Mouse (Mus musculus): ENCODE data around the gene Vcpkmt.
"Not testable (repeated sequence)": the region's sequence is repeated elsewhere in the genome, so short reads cannot be mapped to it uniquely, and the experiment has no call there.

Vcpkmt gene

DNA sequence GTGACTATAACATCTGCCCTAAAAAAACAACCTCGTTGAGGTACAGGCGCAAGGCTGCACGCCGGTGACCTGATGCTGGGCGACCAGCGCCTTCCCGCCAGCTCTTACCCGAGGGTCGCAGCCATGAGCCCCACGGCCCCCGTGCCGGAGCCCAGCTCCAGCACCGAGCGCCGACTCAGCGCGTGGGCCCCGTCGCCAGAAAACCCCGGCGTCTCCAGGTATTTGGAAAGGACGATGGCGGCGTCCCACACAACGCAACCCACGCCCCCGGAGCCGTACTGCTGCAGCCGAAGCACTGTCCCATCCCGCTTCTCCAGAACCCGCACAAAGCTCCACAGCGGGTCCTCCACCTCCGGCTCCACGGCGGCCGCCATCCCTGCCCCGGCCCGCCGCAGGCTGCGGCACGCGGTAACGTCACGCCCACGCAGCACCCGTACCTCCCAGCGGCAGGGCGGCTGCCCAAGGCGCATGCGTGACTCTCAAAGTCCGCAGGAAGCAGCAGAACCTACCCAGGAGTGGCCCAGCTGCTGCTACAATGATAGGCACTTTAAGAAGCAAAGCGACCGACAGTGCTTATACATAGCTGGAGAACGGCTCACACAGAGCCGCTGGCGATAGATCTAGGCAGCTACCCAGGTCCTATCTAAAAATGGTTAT is at the start of gene Vcpkmt:
Vcpkmt (minus strand) TSS at position 416 of the 657 bp plus-strand sequence.
- peak; percentile 70 for DNase-seq (ENCODE audit: low spot score)

DNA sequence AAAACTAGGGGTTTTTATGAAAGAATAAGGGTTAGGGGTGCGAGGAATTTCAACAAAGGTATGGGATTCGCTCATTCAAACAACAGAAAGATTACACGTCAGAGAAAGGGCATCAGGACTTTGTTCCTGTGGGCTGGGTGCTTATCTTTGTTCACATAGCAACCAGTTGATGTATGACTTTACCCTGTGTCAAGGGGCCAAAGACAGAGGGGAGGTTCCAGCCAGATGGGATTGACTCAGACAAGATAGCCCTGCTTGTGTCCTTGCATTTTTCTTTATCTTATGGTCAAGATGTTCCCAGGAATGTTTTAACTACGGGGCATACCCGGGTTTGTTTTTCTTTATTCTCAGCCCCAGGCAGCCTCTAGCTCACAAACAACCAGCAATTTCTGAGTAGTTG is 35.8 kb upstream of the Vcpkmt start:
- DNase-seq (ENCODE audit: low spot score) = not testable (repeated sequence)

DNA sequence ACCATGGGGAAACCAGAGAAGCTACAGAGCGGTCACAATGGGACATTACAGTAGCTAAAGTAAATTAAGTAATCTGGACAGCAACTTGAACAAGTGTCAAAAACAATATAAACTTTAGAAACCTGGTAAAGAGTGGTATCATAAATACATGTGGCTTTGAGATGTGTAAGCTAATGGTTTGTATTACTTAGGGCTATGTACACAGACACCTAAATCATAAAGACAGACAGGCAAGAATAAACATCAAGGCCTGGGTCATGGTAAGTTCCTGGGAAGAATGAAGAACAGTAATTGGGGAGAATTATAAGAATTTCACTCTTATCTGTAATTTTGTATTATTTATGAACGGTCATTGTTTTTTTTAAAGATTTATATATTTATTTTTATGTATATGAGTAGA is 21.5 kb upstream of the Vcpkmt start:
- DNase-seq (ENCODE audit: low spot score) = no peak

DNA sequence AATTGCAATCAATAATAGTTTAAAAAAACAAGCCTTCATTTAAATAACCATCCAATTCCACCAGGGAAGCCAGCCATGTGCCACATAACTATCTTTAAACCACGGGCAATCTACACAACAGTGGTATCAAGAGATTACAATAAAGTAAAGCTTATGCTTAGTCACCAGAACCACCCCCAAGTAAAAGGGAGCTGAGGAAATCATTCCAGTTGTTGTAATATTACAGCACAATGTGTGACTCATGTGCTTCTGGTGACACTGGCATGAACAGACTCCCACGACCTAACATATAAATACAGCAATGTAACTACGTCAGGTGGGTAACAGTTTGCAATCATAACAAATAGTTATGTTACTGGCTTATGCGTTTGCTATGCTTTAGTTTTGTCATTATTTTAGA is 14.6 kb upstream of the Vcpkmt start:
- DNase-seq (ENCODE audit: low spot score) = no peak

DNA sequence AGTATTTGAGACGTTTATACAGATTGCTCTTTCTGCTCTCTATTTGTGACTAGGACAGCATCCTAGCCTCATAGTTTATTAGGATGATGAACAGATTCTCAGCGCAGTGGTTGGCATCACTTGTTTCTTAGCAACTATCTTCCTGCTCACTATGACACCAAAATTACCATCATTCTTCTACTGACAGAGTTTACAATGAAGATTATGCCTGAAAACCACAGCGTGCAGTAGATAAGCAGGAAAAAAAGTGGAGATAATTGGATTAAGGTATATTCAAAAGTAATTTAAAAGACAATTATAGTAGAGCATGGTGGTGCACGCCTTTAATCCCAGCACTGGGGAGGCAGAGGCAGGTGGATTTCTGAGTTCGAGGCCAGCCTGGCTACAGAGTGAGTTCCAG is 10.3 kb upstream of the Vcpkmt start:
- no peak for DNase-seq (ENCODE audit: low spot score)

DNA sequence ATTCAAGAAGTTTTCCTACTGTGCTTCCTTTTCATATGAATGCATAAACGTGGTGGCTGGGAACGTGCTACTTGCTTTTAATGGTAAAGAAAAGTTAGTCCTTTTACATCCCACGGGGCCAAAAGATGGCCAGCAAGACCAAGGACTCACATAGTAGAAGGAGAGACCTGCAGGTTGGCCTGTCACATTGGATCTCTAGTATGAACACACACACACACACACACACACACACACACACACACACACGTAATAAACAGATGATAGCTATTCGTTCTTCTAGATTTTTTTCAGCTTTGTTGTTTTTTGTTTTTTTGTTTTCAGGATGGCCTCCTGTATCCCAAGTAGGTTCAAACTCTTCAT is 422 bp upstream of the Vcpkmt start:
- DNase-seq (ENCODE audit: low spot score) = no peak

DNA sequence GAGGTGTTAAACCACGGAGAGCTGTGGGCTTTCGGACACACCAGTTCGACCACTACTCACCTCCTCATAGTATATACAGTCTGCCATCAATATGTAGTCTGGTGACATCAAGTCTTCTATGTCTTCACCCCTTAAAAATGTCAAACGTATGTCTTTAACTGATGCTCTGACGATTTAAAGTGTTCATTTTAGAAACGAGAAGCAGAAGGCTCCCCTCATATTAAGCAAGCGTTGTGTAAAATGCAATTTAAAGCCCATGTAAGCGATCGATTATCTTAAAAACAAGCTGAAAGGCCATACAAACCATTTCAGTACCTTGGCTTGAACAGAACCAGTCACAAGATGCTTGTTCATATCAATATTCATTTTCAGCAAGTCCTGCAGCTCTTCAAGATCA is 614 bp downstream of the Vcpkmt start:
- no peak for DNase-seq (ENCODE audit: low spot score)

DNA sequence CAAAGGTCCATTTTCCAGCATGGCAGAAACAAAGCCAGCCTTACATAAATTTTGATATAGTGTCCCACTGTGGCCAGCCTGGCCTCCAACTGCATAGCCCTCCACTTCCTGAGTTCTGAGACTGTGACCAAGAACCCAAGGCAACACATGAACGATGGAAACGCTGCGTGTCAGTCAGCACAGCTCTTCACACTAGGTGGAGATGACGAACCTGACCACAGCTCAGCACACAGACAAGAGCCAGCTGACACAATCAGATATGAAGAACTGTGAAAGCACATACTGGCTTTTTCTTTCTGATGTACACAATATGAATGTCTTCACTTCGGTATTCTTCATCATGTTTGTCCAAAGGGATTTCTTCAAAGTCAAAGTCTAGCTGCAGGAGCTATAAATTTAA is 3.2 kb downstream of the Vcpkmt start:
- DNase-seq (ENCODE audit: low spot score) = no peak

DNA sequence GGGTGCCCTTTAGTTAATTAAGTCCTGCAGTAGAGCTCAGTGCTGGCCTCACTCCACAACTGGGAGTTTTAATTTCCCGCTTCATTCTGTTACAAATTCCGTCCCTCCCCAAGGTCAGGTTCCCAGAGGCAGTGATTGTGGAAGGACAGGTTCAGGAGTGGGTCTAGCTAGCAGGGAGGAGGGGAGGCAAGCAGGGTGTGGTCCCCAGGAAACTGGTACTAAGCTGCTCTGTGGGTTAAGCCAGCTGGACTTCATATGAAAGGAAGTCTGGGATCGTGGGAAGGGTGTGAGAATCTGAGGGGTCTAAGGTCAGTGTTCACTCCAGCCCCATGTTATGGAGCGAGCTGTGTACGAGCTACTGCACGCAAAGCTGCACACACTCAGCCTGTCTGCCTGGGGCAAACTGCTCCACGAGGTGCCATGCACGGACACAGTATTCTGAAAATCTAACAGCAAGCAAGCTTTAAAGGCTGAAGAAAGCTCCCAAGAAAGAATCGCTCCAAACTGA is 6.7 kb downstream of the Vcpkmt start:
- no peak for DNase-seq (ENCODE audit: low spot score)

DNA sequence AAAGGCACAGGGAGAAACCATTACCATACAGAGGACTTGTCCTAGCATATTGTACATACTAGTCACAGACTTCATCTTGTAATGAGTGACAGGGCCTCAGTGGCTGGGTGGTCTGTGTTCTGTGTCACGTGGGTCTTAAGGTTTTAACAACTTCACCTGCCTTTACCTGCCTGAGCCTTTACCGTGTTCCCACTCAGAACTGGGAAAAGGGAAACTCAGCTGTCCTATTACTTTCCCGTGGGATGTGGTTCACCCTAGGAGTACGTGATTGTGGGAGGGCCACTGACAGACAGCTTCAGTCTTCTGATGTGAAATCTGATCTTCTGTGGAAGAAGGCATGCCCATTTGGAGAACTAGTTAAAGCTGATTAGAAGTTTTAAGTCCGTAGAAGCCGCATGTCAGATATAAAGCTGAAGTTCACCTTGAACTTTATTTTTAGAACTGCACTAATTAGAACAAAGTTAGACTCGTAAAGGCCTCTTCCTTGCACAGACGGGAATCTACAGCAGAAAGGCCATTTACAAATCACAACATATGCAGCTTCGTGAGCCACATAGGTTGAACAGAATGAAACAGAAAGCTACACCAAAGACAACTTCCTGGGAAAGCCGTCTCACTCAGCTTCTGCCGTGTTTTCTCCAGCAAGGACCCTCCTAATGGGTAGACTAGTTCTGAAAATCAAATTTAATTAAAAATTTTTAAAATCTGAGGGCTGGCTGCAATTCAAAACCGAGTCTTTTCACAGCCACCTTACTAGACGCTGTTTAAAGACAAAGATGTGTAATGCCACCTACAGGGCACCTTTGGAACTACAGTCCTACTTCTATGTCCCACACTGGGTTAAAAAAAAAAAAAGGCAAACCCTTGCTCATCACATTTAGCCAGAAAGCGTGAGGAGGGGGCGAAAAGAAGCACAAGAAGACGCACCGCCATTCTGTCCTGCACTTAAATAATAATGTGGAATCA is 8.6 kb downstream of the Vcpkmt start:
- DNase-seq (ENCODE audit: low spot score) = peak; percentile 77

DNA sequence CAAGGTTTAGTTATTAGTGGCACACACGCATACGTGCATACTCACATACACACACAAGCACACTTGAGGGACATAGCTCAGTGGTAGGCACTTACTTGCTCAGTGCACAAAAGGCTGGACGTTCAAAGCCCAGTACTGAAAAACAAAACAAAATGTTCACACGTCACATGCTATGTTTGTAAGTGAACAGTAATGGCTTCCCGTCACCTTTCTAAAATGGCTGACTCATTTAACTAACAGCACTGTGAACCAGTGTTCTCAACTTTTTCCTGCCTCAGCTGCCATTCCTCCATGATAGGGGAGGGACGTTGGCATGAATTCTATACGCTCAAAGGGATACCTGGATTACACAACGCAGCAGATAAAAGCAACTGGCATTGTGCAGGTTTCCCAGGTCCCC is 9.6 kb downstream of the Vcpkmt start:
- DNase-seq (ENCODE audit: low spot score) = no peak

DNA sequence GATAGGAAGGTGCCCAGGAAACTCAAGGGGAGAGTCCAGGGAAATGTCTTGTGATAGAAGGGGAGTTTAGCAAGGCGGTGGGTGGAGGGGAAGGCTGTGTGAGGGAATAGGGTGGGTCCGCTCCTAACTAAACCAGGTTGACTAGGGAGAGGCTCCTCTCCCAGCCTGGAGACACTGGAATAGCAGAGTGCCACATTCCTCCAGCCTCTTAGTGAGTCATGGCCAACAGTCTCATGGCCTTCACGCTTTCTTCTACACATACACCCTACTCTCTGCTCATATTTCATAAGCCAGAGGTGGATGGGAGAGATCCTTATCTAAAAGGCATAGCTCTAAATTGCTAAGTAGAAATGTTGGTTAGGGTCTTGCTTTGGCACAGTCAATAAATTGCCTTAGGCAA is 12.9 kb downstream of the Vcpkmt start:
- DNase-seq (ENCODE audit: low spot score) = no peak

DNA sequence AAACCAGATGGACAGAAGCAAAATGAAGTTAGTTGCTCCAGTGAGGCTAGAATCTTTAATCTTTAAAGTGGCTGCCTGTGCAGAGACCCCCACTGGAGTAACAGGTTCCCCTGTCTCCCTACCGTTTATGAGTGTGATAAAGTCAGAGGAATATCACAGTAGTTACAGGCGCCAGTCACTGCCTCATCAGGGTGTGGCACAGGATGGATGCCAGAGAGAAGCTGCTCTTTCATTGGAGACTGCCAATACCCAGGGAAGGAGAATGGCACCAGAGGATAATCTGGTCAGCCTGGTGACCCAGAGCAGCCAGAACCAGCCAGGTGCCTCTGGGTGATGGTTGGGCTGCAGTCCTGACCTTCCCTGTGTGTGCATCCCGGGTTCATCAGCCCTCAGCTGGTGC is 14.6 kb downstream of the Vcpkmt start:
- no peak for DNase-seq (ENCODE audit: low spot score)

DNA sequence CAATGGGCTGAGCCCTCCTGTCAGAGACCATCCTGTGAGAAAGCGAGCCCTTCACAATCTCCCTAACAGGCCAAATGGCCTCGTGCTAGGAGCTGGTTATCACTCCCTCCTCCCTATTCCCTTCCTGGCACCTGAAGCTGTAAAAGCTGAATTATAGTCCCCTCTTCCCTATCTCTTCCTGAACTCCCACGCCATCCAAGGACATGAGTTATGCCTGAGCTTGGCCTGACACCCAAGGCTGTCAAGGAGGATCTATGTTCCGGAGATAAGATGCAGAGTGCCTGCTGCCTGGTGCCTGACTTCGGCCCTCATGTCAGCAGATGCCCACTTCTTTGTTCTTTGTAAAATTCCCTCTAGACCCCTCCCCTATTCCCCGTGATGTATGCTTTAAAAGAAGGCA is 21.8 kb downstream of the Vcpkmt start:
- DNase-seq (ENCODE audit: low spot score) = not testable (repeated sequence)

DNA sequence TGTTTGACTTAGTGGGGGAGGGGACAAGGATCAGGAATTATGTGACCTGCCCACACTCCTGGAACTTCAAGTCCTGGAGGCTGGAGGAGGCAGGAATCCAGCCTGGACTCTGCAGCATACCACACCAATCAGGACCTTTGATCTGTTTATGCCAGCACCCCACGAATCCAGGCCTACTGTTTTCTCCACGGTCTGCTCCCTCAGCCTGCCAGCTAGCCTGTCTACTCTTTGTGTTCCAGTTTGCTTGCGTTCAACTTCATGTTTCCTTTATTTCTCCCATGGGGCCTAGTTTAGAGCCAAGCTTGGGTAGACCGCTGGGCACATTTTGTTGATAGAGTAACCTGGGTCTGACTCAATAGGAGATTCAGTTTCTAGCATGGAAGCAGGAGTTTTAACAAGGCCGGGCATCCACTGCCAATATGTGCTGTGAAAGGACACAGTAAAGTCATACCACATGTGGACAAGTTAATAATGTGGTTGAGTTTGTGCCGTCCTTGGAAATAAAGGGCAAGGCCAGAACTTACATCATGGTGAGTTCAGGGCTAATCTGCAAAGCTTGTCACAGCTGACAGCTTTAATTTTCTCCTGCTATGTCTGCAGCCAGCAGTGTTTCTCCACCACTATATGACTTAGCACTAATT is 26.5 kb downstream of the Vcpkmt start:
- DNase-seq (ENCODE audit: low spot score) = no peak

DNA sequence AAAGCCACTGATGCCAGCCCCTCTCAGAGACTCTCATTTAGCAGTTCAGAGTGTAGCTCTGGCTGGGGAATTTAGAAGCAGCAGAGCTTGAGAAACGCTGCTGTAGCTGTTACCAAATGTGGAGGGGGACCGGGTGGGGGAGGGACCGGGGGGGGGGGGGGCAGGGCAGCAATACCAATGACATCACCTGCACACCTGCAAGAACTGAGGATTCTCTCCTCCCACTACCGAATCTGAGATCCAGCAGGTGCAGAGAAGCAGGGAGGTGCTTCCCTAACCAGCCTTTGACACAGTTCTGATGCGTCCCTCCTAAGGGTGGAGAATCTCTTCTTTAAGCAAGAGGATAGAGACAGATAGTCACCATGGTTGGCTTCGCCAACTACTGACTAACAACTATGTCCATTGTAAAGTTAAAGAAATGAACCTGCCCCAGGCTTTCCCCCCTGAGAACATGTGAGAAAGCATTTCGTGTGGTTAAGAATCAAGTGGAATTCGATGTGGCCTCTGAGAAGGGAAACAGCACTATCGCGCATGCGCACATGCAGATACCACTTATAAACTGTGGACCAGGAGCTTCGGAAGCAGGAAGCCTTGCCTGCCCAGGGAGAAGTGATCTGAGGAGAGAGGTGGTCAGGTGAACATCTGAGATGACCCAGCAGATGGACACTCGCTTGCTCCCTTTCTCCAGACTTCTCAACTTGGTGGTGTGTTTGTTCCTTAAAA is 37.2 kb downstream of the Vcpkmt start:
- DNase-seq (ENCODE audit: low spot score) = no peak

DNA sequence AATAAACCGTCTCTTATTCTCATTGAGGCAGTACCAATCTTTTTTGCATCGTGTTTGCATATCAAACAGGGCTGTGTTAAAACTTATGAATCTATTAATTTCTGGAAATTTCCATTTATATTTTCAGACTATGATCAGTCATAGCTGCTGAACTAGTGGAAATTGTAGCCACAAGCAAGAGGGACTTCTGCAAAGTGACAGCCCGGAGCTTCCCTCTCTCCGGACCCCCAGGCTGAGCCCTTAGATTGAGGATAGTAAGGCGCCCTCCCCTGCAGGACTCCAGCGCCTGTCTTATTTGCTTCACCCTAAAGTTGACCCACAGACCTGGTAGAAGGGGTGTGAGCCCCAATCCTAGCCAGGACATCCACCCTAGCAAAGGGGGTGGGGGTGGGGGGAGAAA is 37.8 kb downstream of the Vcpkmt start:
- DNase-seq (ENCODE audit: low spot score) = no peak

DNA sequence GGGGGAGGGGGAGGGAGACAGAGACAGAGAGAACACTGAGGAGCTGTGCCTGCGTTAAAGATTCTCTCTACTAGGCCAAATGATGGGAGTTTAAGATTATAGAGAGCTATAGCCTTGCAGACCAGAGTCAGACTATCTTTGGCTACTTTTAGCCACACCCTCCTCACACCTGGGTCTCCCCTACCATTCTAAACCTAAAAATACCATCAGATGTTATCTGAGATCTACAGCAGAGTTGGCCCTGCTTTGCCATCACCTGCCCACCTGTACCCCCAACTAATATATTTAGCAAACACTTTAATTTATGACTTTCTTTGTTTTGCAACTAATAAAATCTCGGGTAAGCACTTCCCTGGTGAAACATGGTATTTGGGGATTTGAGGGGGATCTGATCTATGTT is 38.3 kb downstream of the Vcpkmt start:
- DNase-seq (ENCODE audit: low spot score) = no peak

DNA sequence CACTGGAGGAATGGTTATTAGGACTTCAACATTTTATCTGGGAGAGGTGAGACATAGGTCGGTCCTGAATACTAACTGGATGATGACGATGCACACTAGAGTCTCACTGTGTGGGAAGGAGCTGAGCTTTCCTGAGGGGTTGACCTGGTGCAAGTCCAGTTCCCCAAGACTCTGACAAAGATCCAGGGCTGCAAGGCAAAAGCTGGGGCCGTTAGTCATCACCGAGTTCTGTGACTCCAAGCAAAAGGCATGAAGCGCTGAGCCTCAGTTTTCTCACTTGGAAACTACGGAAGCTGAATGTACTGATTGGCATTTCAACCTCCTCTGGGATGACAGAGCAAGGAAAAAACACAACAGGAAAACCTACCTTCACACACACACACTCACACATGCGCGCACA is 40.5 kb downstream of the Vcpkmt start:
- DNase-seq (ENCODE audit: low spot score) = no peak

DNA sequence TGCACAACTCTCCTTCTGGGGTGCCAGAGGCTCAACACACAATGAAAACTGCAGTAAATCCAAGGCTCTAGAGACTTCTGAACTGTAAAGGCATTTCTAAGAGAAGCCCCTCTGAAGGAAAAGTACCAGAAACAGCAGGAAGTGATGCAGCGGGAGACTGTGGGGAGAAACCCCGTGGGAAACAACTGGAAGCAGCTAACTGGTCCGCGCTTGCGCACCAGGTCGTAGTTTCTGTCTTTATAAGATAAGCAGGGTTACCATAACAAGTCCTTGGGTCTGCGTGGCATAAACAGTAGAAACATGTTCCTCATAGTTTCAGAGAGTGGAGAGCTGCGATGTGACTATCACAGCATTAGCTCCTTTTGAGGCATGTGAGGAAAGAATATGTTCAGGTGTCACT is 41.2 kb downstream of the Vcpkmt start:
- DNase-seq (ENCODE audit: low spot score) = no peak

DNA sequence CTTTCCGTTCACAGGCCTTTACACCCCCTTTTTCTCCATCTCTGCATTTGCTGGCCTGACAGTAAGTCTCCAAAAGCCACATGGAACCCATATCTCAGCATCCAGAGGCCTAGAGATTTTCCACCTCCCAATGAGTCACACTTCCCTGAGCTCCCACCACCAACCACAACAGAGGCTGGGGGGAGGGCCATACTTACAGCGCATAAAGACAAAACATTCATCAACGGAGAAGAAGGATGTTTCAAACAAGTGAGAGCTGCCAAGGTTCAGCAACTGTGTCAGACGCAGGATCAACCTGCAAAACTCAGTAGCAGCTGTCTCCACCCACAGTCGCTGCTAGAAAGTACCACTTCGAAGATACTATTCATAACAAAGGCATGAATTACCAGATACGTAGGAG is 43.5 kb downstream of the Vcpkmt start:
- DNase-seq (ENCODE audit: low spot score) = no peak

DNA sequence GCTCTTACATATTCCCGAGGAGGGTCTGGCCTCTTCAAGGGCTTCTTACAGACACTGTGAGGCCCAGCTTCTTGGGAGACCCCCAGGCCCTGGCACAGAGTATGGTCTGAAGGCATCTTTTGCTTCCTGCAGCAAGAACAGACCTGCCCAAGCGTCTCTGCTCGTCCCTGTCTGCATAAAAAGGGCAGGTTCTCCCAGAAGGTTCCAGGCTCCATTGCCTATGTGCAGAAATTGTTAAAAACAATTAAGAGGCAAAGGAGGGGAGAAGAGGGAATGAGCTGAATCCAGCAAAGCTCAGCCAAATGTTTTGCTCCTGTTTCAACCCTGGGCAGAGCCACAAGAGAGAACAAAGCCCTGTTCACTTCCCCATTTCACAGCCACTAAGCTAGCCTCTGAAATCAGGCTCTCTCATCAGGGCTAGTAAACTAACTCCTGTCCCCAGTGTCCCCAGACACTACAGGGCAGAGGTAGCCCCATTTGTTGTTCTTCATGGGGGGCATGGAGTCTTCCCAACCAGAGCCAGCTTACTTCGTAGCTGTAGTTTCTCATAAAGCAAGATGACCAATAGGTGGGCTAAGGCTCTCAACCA is 44.4 kb downstream of the Vcpkmt start:
- no peak for DNase-seq (ENCODE audit: low spot score)

Measured in ovary, postnatal 14 days (tissue).